Mouse (Mus musculus): ENCODE measurements around the gene Gm13283.

GRCm38 (mm10) chr4:88741426-88741825 lies 18.5 kb upstream of the Gm13283 start:
- TF ChIP-seq TAL1 (IDR thresholded peaks at IDR 0.05; ENCODE audit: low read length) (no peak), GATA1 (IDR thresholded peaks at IDR 0.05; ENCODE audit: low read length) (no peak)
